Mouse (Mus musculus): ENCODE results near the gene Olfr1009. TPM values are rescaled to one million over a fixed set of nuclear protein-coding genes. Genes with fewer than 3 reads are reported as not detected.

Olfr1009 gene
- not detected in 2 replicates for polyA plus RNA-seq (2015; fragmentation: Nextera tagmentation; extraction: Ambion mirVana)

DNA sequence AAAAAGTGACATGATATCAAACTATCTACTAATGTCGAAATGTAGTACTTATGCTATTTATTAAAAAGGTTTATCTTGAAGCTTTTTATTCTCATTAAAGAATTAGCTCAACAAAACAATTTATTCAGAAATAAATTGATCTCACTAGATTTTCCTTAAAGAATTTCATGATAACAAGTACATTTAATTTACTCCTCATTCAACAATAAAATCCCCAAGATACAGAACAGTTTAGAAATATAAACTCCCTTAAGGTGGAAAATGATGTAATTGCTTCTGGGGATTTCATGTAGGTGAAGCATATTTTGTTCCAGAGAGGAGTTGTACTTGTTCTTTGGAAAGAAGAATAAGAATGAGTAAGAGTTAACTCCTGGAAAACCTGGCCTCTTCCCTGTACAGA, at the start of gene Olfr1009:
Olfr1009 (plus strand) TSS at position 301 of the 400 bp plus-strand sequence.

DNA sequence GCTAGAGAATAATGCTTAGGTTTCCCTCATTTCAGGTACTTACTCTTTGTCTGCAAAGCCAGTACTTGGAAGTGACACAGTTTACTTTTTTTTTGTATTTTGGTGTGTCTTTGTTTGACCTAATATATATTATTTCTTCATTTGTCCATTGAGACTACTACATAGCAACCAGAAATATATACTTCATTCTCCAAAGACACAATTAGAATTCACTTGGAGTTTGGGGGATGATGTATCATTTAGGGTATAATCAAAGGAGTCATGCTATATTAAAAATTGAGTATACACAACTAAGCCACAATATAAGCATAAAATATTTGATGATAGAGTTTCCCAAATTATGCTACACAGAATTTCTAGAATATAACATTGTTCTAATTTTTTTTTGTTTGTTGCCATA, 36.6 kb upstream of the Olfr1009 start, which contains the start of gene Olfr1006:
Olfr1006 (minus strand) TSS at position 101 of the 400 bp plus-strand sequence.

GRCm38 (mm10) chr2:85689131-85689530, 26.1 kb upstream of the Olfr1009 start, which contains the start of gene Olfr1008:
Gene Olfr1008 (plus strand): TSS chr2:85689431.

GRCm38 (mm10) chr2:85762666-85763065, 47.4 kb downstream of the Olfr1009 start, which contains the start of gene Olfr1012:
Gene Olfr1012 (minus strand): TSS chr2:85762766.

DNA sequence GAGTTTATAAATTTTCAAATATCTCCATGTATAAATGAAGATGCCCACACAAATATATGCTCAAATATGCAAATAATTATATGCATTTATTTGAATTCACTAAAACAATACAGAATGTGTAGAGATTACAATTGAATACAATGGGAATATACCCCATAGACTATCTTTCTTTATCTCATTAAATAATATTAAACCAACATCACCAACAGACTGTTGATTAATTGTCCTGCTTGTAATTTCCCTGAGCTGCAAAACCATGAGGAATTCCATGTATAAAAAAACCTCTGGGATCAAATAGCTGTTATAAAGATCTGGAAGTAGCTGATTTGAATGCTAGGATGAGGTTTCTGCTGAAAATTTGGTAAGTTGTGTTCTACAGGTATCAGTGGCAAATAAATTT, 51.6 kb downstream of the Olfr1009 start, which contains the start of gene Olfr1013:
Olfr1013 (plus strand) TSS at position 301 of the 400 bp plus-strand sequence.

GRCm38 (mm10) chr2:85772413-85772812, 57.2 kb downstream of the Olfr1009 start, which contains the start of gene Olfr1014:
Gene Olfr1014 (plus strand): TSS chr2:85772713.

Other genes with a start within 250 kb of the Olfr1009 start
- gene 4833423E24Rik, start 196.4 kb upstream of the Olfr1009 start, polyA plus RNA-seq (2015; fragmentation: Nextera tagmentation; extraction: Ambion mirVana): 0.17 and 0.94 TPM in 2 replicates
- gene Olfr996, start 136.2 kb upstream of the Olfr1009 start, polyA plus RNA-seq (2015; fragmentation: Nextera tagmentation; extraction: Ambion mirVana): not detected in 2 replicates
- gene Olfr998, start 126.5 kb upstream of the Olfr1009 start, polyA plus RNA-seq (2015; fragmentation: Nextera tagmentation; extraction: Ambion mirVana): not detected in 2 replicates
- gene Olfr1000, start 103.5 kb upstream of the Olfr1009 start, polyA plus RNA-seq (2015; fragmentation: Nextera tagmentation; extraction: Ambion mirVana): not detected in 2 replicates
- not detected in 2 replicates for gene Olfr1002, start 64.7 kb upstream of the Olfr1009 start, polyA plus RNA-seq (2015; fragmentation: Nextera tagmentation; extraction: Ambion mirVana)
- not detected in 2 replicates for gene Olfr154, start 51.0 kb upstream of the Olfr1009 start, polyA plus RNA-seq (2015; fragmentation: Nextera tagmentation; extraction: Ambion mirVana)
- gene Olfr1006, start 36.7 kb upstream of the Olfr1009 start, polyA plus RNA-seq (2015; fragmentation: Nextera tagmentation; extraction: Ambion mirVana): not detected in 2 replicates
- not detected in 2 replicates for gene Olfr1008, start 26.0 kb upstream of the Olfr1009 start, polyA plus RNA-seq (2015; fragmentation: Nextera tagmentation; extraction: Ambion mirVana)
- gene Olfr1012, start 47.3 kb downstream of the Olfr1009 start, polyA plus RNA-seq (2015; fragmentation: Nextera tagmentation; extraction: Ambion mirVana): not detected in 2 replicates
- not detected in 2 replicates for gene Olfr1013, start 51.7 kb downstream of the Olfr1009 start, polyA plus RNA-seq (2015; fragmentation: Nextera tagmentation; extraction: Ambion mirVana)
- gene Olfr1014, start 57.3 kb downstream of the Olfr1009 start, polyA plus RNA-seq (2015; fragmentation: Nextera tagmentation; extraction: Ambion mirVana): not detected in 2 replicates
- gene Olfr1015, start 66.6 kb downstream of the Olfr1009 start, polyA plus RNA-seq (2015; fragmentation: Nextera tagmentation; extraction: Ambion mirVana): not detected in 2 replicates
- not detected in 2 replicates for gene Olfr1016, start 87.1 kb downstream of the Olfr1009 start, polyA plus RNA-seq (2015; fragmentation: Nextera tagmentation; extraction: Ambion mirVana)
- gene Olfr1018, start 103.1 kb downstream of the Olfr1009 start, polyA plus RNA-seq (2015; fragmentation: Nextera tagmentation; extraction: Ambion mirVana): not detected in 2 replicates
- not detected in 2 replicates for gene Olfr1019, start 130.1 kb downstream of the Olfr1009 start, polyA plus RNA-seq (2015; fragmentation: Nextera tagmentation; extraction: Ambion mirVana)
- not detected in 2 replicates for gene Olfr1020, start 131.6 kb downstream of the Olfr1009 start, polyA plus RNA-seq (2015; fragmentation: Nextera tagmentation; extraction: Ambion mirVana)
- gene Olfr1022, start 153.2 kb downstream of the Olfr1009 start, polyA plus RNA-seq (2015; fragmentation: Nextera tagmentation; extraction: Ambion mirVana): not detected in 2 replicates
- gene Olfr1023, start 170.2 kb downstream of the Olfr1009 start, polyA plus RNA-seq (2015; fragmentation: Nextera tagmentation; extraction: Ambion mirVana): not detected in 2 replicates
- gene Olfr1024, start 189.6 kb downstream of the Olfr1009 start, polyA plus RNA-seq (2015; fragmentation: Nextera tagmentation; extraction: Ambion mirVana): not detected in 2 replicates
- not detected in 2 replicates for gene Olfr1025-ps1, start 199.8 kb downstream of the Olfr1009 start, polyA plus RNA-seq (2015; fragmentation: Nextera tagmentation; extraction: Ambion mirVana)
- gene Olfr1026, start 206.1 kb downstream of the Olfr1009 start, polyA plus RNA-seq (2015; fragmentation: Nextera tagmentation; extraction: Ambion mirVana): not detected in 2 replicates
- not detected in 2 replicates for gene Olfr1028, start 235.0 kb downstream of the Olfr1009 start, polyA plus RNA-seq (2015; fragmentation: Nextera tagmentation; extraction: Ambion mirVana)